Mouse (Mus musculus) midbrain, embryonic 14.5 days (tissue): ENCODE measurements around the gene Nova2. TPM values are rescaled to one million over a fixed set of nuclear protein-coding genes. Genes with fewer than 3 reads are reported as not detected.

Experiments used
- ATAC-seq: fragments of 200-750 bp; cut with Nextera tagmentation; 2 replicates; pipeline ENCODE4 v1.8.0; 2017; ENCODE audit warnings: moderate number of reproducible peaks, moderate library complexity; ENCODE audit not compliant: low FRiP score, low TSS enrichment
- DNase-seq: peaks from one replicate; pipeline ENCODE4 v3.0.0-alpha.2; 2015
- H3K27ac ChIP-seq: fragments of 300-500 bp; sonication (generic); replicated peaks from 2 replicates; pipeline ENCODE4 v1.5.1; 2014; ENCODE audit warnings: mild to moderate bottlenecking, low read depth, low read length, moderate library complexity
- H3K27me3 ChIP-seq: fragments of 300-500 bp; sonication (generic); 2 replicates; pipeline ENCODE4 v1.6.1; 2014; ENCODE audit warnings: low read length, control low read depth, mixed read lengths; ENCODE audit not compliant: control insufficient read depth, insufficient read depth
- H3K36me3 ChIP-seq: fragments of 300-500 bp; sonication (generic); 2 replicates; pipeline ENCODE4 v1.6.1; 2014; ENCODE audit warnings: low read length, control low read depth; ENCODE audit not compliant: control insufficient read depth, insufficient read depth
- H3K4me1 ChIP-seq: fragments of 300-500 bp; sonication (generic); 2 replicates; pipeline ENCODE4 v1.6.1; 2014; ENCODE audit warnings: mild to moderate bottlenecking, antibody characterized with exemption, low read length, control low read depth; ENCODE audit not compliant: control insufficient read depth, insufficient read depth
- H3K4me2 ChIP-seq: fragments of 300-500 bp; sonication (generic); 2 replicates; pipeline ENCODE4 v1.6.1; 2014; ENCODE audit warnings: mild to moderate bottlenecking, low read length, moderate library complexity
- H3K4me3 ChIP-seq: fragments of 300-500 bp; sonication (generic); replicated peaks from 2 replicates; pipeline ENCODE4 v1.5.1; 2014; ENCODE audit warnings: low read depth, low read length
- H3K9ac ChIP-seq: fragments of 300-500 bp; sonication (generic); replicated peaks from 2 replicates; pipeline ENCODE4 v1.6.1; 2014; ENCODE audit warnings: mild to moderate bottlenecking, low read length, moderate library complexity
- H3K9me3 ChIP-seq: fragments of 300-500 bp; sonication (generic); 2 replicates; pipeline ENCODE4 v1.6.1; 2016; ENCODE audit warnings: low read length, control low read depth, mixed read lengths; ENCODE audit not compliant: control insufficient read depth
- WGBS: fragments of 180-500 bp; shearing (Covaris S2); extraction: QIAGEN DNeasy Blood & Tissue Kit; methylation state at CpG from one replicate; pipeline ENCODE4 v1.1.7; 2014; 5-methylcytosine and 5-hydroxymethylcytosine counted together
- polyA plus RNA-seq: library from polyadenylated mRNA; unstranded; fragments of >200 nt; fragmentation: Nextera tagmentation; extraction: Ambion mirVana; gene quantifications from 2 replicates; pipeline ENCODE4 v1.2.1, GENCODE M21; 2014

Gene Nova2
- polyA plus RNA-seq, 1 experiment from 2014 or later = 20.7 TPM

- 0 out of 2 replicates have a peak, but pooled peaks cover 2% of the 10 kb centered on the region for H3K36me3 ChIP-seq
- H3K27ac ChIP-seq = peak overlapping the region; percentile 98; the same call in 1 of the 2 replicates
- peak overlapping the region; percentile 87 for H3K4me2 ChIP-seq
- ATAC-seq = no peak
- H3K9ac ChIP-seq = peak overlapping the region; percentile 100; the same call in 1 of the 2 replicates
- 54% methylated on average over 3 of the region's 3 CpGs for WGBS
- H3K27me3 ChIP-seq = no peaks in the 10 kb centered on the region
- peak overlapping the region; percentile 98 for H3K4me3 ChIP-seq
- no peaks in the 10 kb centered on the region for H3K9me3 ChIP-seq
- H3K4me1 ChIP-seq = peaks cover 67% of the 10 kb centered on the region
- no peak for DNase-seq
Measured at GRCm38 (mm10) chr7:18927759-18928158, 2.1 kb downstream of the Nova2 start.

DNA sequence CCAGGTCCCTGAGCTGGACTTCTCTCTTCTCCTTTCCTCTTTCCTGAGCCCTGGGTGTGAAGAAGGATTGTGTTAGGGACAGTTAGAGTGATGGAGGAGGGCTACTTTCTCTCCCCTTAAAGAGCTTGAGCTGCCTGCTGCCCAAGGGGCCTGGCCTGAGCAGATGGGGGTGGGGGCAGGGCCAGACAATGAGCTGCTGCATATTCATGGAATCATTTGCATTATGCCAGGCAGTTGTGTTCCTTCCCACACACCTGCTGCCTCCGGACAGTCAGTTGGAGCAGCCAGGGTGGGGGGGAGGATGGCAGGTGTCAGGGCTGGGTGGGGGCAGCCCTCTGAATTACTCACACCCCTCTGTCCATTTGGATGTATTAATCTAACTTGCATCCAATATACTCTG is 16.7 kb downstream of the Nova2 start:
- Histone ChIP-seq H3K36me3 (peaks cover 39% of the 10 kb centered on the region), H3K9ac (peak overlapping the region; percentile 31; the same call in 1 of the 2 replicates), H3K27me3 (no peaks in the 10 kb centered on the region), H3K4me3 (0 out of 2 replicates have a peak overlapping the region, but pooled peaks have one; percentile 4), H3K27ac (peak overlapping the region; percentile 88), H3K9me3 (no peaks in the 10 kb centered on the region), H3K4me1 (peaks cover 28% of the 10 kb centered on the region), H3K4me2 (peak overlapping the region; percentile 43)
- ATAC-seq (peak; percentile 82), DNase-seq (peak; percentile 76)
- 6% methylated on average over 1 of the region's 1 CpGs for WGBS

DNA sequence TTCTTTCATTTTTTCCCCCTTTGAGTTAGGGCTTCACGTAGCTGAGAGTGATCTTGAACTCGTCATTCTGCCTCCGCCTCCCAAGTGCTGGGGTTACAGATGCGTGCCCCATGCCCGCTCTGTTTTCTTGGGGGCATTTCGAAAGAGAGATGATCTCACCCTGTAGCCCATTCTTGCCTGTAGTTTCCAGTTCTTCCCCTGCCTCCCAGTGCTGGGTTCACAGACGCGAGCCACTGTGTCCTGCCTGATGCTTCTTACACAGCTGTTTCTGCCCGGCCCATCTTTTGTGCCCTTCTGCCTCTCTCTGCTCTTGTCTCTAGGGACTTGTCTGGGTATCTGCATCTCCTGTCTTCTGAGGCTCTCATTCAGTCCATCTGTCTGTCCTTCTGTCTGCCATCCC is 17.1 kb downstream of the Nova2 start:
- H3K4me3 ChIP-seq = no peak overlapping the region
- no peaks in the 10 kb centered on the region for H3K9me3 ChIP-seq
- 35% methylated on average over 9 of the region's 9 CpGs for WGBS
- H3K4me1 ChIP-seq = peaks cover 30% of the 10 kb centered on the region
- peaks cover 43% of the 10 kb centered on the region for H3K36me3 ChIP-seq
- ATAC-seq = peak; percentile 42
- no peak for DNase-seq
- H3K4me2 ChIP-seq = peak overlapping the region; percentile 43; the same call in 1 of the 2 replicates
- no peak overlapping the region for H3K9ac ChIP-seq
- H3K27ac ChIP-seq = peak overlapping the region; percentile 88
- H3K27me3 ChIP-seq = no peaks in the 10 kb centered on the region

DNA sequence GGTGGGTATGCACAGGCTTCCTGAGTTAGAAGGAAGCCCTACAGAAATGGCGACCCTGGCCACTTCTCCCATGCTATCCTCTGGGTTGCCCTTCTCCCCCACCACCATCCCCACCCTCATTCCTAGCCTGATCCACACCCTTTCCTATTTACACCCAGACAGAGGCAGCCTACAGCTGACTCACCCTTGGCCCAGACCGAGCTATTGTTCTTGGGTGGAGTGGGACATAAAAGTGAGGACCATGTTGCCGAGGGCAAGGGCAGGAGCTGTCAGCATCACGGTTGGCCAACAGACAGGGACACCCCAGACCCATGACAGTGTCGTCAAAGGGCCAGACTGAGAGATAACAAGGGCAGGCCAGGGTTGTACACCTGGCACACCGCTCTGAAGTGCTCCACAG is 22.5 kb downstream of the Nova2 start:
- DNase-seq = no peak
- no peaks in the 10 kb centered on the region for H3K9me3 ChIP-seq
- no peaks in the 10 kb centered on the region for H3K27me3 ChIP-seq
- no peak overlapping the region for H3K4me2 ChIP-seq
- H3K9ac ChIP-seq = peak overlapping the region; percentile 29; the same call in 1 of the 2 replicates
- peaks cover 60% of the 10 kb centered on the region for H3K36me3 ChIP-seq
- H3K27ac ChIP-seq = peak overlapping the region; percentile 91
- peaks cover 50% of the 10 kb centered on the region for H3K4me1 ChIP-seq
- no peak for ATAC-seq
- no peak overlapping the region for H3K4me3 ChIP-seq
- 44% methylated on average over 6 of the region's 6 CpGs for WGBS

GRCm38 (mm10) chr7:18949781-18950522 is 24.3 kb downstream of the Nova2 start:
- no peaks in the 10 kb centered on the region for H3K27me3 ChIP-seq
- H3K4me3 ChIP-seq = 0 out of 2 replicates have a peak overlapping the region, but pooled peaks have one; percentile 9
- peak overlapping the region; percentile 45 for H3K4me2 ChIP-seq
- DNase-seq = peak; percentile 97
- H3K36me3 ChIP-seq = peaks cover 64% of the 10 kb centered on the region
- WGBS = 7% methylated on average over 12 of the region's 12 CpGs
- H3K27ac ChIP-seq = peak overlapping the region; percentile 91
- H3K9me3 ChIP-seq = no peaks in the 10 kb centered on the region
- peak; percentile 93 for ATAC-seq
- H3K4me1 ChIP-seq = peaks cover 44% of the 10 kb centered on the region
- H3K9ac ChIP-seq = peak overlapping the region; percentile 18; the same call in 1 of the 2 replicates

- Histone ChIP-seq H3K4me1 (peaks cover 44% of the 10 kb centered on the region), H3K27ac (peak overlapping the region; percentile 91), H3K27me3 (no peaks in the 10 kb centered on the region), H3K4me2 (peak overlapping the region; percentile 45), H3K4me3 (peak overlapping the region; percentile 9; the same call in 1 of the 2 replicates), H3K36me3 (peaks cover 63% of the 10 kb centered on the region), H3K9ac (peak overlapping the region; percentile 18; the same call in 1 of the 2 replicates), H3K9me3 (no peaks in the 10 kb centered on the region)
- WGBS = 11% methylated on average over 18 of the region's 18 CpGs
- DNase-seq (peak; percentile 87), ATAC-seq (0 out of 2 replicates have a peak, but pooled peaks have one; percentile 25)
Measured at GRCm38 (mm10) chr7:18950523-18951315, 25.0 kb downstream of the Nova2 start.

- Histone ChIP-seq H3K27me3 (no peaks in the 10 kb centered on the region), H3K27ac (peak overlapping the region; percentile 91)
Measured at GRCm38 (mm10) chr7:18951397-18951796, 25.7 kb downstream of the Nova2 start.

DNA sequence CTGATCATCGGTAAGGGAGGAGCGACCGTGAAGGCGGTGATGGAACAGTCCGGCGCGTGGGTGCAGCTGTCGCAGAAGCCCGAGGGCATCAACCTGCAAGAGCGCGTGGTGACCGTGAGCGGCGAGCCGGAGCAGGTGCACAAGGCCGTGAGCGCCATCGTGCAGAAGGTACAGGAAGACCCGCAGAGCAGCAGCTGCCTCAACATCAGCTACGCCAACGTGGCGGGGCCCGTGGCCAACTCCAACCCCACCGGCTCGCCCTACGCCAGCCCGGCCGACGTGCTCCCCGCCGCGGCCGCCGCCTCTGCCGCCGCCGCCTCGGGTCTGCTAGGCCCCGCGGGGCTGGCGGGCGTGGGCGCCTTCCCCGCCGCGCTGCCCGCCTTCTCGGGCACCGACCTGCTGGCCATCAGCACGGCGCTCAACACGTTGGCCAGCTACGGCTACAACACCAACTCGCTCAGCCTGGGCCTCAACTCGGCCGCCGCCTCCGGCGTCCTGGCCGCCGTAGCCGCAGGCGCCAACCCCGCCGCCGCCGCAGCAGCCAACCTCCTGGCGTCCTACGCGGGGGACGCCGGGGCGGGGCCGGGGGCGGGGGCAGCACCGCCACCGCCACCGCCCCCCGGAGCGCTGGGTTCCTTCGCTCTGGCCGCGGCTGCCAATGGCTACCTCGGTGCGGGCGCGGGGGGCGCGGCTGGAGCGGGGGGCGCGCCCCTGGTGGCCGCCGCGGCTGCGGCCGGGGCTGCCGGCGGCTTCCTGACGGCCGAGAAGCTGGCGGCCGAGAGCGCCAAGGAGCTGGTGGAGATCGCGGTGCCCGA is 32.1 kb downstream of the Nova2 start:
- Histone ChIP-seq H3K4me2 (peak overlapping the region; percentile 55), H3K27ac (peak overlapping the region; percentile 74), H3K4me3 (peak overlapping the region; percentile 24), H3K4me1 (peaks cover 41% of the 10 kb centered on the region), H3K27me3 (no peaks in the 10 kb centered on the region), H3K9me3 (no peaks in the 10 kb centered on the region), H3K9ac (peak overlapping the region; percentile 51), H3K36me3 (peaks cover 51% of the 10 kb centered on the region)
- ATAC-seq (peak; percentile 48), DNase-seq (peak; percentile 76)
- WGBS = under 1% methylated on average over 106 of the region's 107 CpGs

More at GRCm38 (mm10) chr7:18951397-18951796, 25.7 kb downstream of the Nova2 start:
- peaks cover 44% of the 10 kb centered on the region for H3K4me1 ChIP-seq
- WGBS = 25% methylated on average over 15 of the region's 15 CpGs
- H3K36me3 ChIP-seq = peaks cover 68% of the 10 kb centered on the region
- 0 out of 2 replicates have a peak overlapping the region, but pooled peaks have one; percentile 6 for H3K9ac ChIP-seq
- H3K4me3 ChIP-seq = no peak overlapping the region
- no peaks in the 10 kb centered on the region for H3K9me3 ChIP-seq
- ATAC-seq (no peak), DNase-seq (no peak)
- peak overlapping the region; percentile 45 for H3K4me2 ChIP-seq
